Comparison of ENCODE assay signal across 27 mouse cellular contexts in the genomic region with DNA sequence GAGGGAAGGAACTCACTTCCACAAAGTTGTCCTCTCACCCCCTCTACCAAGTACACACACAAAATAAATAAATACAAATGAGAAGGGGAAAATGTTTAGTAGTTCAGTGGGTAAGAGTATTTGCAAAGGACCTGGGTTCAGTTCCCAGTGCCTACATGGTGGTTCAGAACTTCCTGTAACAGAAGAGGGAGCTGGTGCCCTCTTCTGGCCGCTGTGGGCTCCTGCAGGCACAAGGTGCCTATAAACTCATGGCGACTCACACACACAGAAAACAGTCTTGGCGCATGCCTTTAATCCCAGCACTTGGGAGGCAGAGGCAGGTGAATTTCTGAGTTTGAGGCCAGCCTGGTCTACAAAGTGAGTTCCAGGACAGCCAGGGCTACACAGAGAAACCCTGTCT. TPM values are rescaled to one million over a fixed set of nuclear protein-coding genes. Genes with fewer than 3 reads are reported as not detected.
DNase-seq lines count a peak whose midpoint lies in the region; ATAC-seq and TF ChIP-seq lines count a peak whose summit lies in the region.
"Had no signal": no experiment of that assay in that cellular context is flagged by ENCODE, and none has a peak within 500 bp of the region (broad histone marks: within the 10 kb centered on the region; RNA-seq: fewer than 3 reads in every experiment).

No protein-coding gene starts in this region.

- no peak for DNase-seq in forebrain, postnatal 0 days
- no peak for DNase-seq in forebrain, embryonic 14.5 days (ENCODE audit: low spot score)
- no peak for DNase-seq in liver, postnatal 0 days
- DNase-seq in liver (no peak), ES-CJ7 (ENCODE audit: low read depth, low spot score) (peak; percentile 48)
- no peak for DNase-seq in natural killer cell, adult 2 months (ENCODE audit: low spot score in 2 of 2)
- DNase-seq: adrenal gland, postnatal 36 days; cerebellum, adult 11-12 months; cerebellum, postnatal 14 days; gastrocnemius, postnatal 10 days; heart, adult 11 months; heart, postnatal 36 days; kidney, adult 11 months; layer of hippocampus, postnatal 36 days; lung, postnatal 14 days; right cerebral cortex, postnatal 25 days; thymus, postnatal 14 days had no signal

- peaks cover 83% of the 10 kb centered on the region for H3K36me3 ChIP-seq in forebrain, postnatal 0 days (ENCODE audit: insufficient read depth)
- H3K36me3 ChIP-seq in forebrain, embryonic 14.5 days (ENCODE audit: control insufficient read depth, insufficient read depth, low read length) = peaks cover 76% of the 10 kb centered on the region
- peaks cover 18% of the 10 kb centered on the region for H3K36me3 ChIP-seq in liver, postnatal 0 days (replicated peaks; ENCODE audit: insufficient read depth, low read length)
- H3K36me3 ChIP-seq in small intestine, adult 2 months (ENCODE audit: control insufficient read depth, insufficient read depth, low read length) = peaks cover 4% of the 10 kb centered on the region; the same call in 1 of the 2 replicates

- H3K9me3 ChIP-seq in forebrain, postnatal 0 days (ENCODE audit: low read length) = 0 out of 2 replicates have a peak, but pooled peaks cover 4% of the 10 kb centered on the region
- H3K9me3 ChIP-seq in forebrain, embryonic 14.5 days (replicated peaks; ENCODE audit: control insufficient read depth, low read length) = no peaks in the 10 kb centered on the region
- H3K9me3 ChIP-seq in liver, postnatal 0 days (ENCODE audit: low read length) = no peaks in the 10 kb centered on the region
- H3K9me3 ChIP-seq: limb, embryonic 15.5 days had no signal

- no peak overlapping the region for H3K9ac ChIP-seq in forebrain, postnatal 0 days
- no peak overlapping the region for H3K9ac ChIP-seq in forebrain, embryonic 14.5 days (ENCODE audit: low read length)
- no peak overlapping the region for H3K9ac ChIP-seq in liver, postnatal 0 days (replicated peaks)
- H3K9ac ChIP-seq: hindbrain, embryonic 14.5 days; limb, embryonic 15.5 days had no signal

- H3K4me2 ChIP-seq in forebrain, postnatal 0 days (ENCODE audit: low read depth) = no peak overlapping the region
- H3K4me2 ChIP-seq in forebrain, embryonic 14.5 days (ENCODE audit: low read length) = no peak overlapping the region
- H3K4me2 ChIP-seq in liver, postnatal 0 days (ENCODE audit: low read depth, low read length) = no peak overlapping the region
- H3K4me2 ChIP-seq: hindbrain, embryonic 14.5 days; limb, embryonic 15.5 days had no signal

- no peak for TF ChIP-seq EP300 in liver, postnatal 0 days (IDR thresholded peaks at IDR 0.05; ENCODE audit: low read depth)

- no peak overlapping the region for H3K4me3 ChIP-seq in forebrain, postnatal 0 days (ENCODE audit: low read depth, low read length)
- H3K4me3 ChIP-seq in forebrain, embryonic 14.5 days (ENCODE audit: low read depth, low read length) = no peak overlapping the region
- no peak overlapping the region for H3K4me3 ChIP-seq in liver, postnatal 0 days (ENCODE audit: low read depth, low read length)
- H3K4me3 ChIP-seq in small intestine, adult 2 months (ENCODE audit: low read depth, low read length) = no peak overlapping the region
- H3K4me3 ChIP-seq: limb, embryonic 15.5 days had no signal

- H3K27ac ChIP-seq in forebrain, postnatal 0 days (ENCODE audit: low read depth, low read length) = no peak overlapping the region
- no peak overlapping the region for H3K27ac ChIP-seq in forebrain, embryonic 14.5 days (ENCODE audit: low read depth, low read length)
- H3K27ac ChIP-seq in liver, postnatal 0 days (ENCODE audit: low read depth) = no peak overlapping the region
- H3K27ac ChIP-seq in small intestine, adult 2 months (ENCODE audit: insufficient read depth, low read depth, low read length) = no peak overlapping the region
- H3K27ac ChIP-seq: hindbrain, embryonic 14.5 days; limb, embryonic 15.5 days had no signal

- ATAC-seq in forebrain, postnatal 0 days = no peak
- no peak for ATAC-seq in forebrain, embryonic 14.5 days
- ATAC-seq in liver, postnatal 0 days = no peak
- ATAC-seq: Patski had no signal

- H3K4me1 ChIP-seq in forebrain, postnatal 0 days (ENCODE audit: insufficient read depth) = no peaks in the 10 kb centered on the region
- no peaks in the 10 kb centered on the region for H3K4me1 ChIP-seq in forebrain, embryonic 14.5 days (ENCODE audit: control insufficient read depth, insufficient read depth, low read length)
- H3K4me1 ChIP-seq in liver, postnatal 0 days (ENCODE audit: insufficient read depth) = peaks cover 5% of the 10 kb centered on the region; the same call in 1 of the 2 replicates
- peaks cover 16% of the 10 kb centered on the region for H3K4me1 ChIP-seq in small intestine, adult 2 months (ENCODE audit: control insufficient read depth, insufficient read depth, insufficient read length, low read length)
- H3K4me1 ChIP-seq: limb, embryonic 15.5 days had no signal

- peak; percentile 13; the same call in 1 of the 2 replicates for TF ChIP-seq CTCF in forebrain, postnatal 0 days (IDR thresholded peaks at IDR 0.05; ENCODE audit: low read depth)
- peak; percentile 41 for TF ChIP-seq CTCF in liver, postnatal 0 days (IDR thresholded peaks at IDR 0.05; ENCODE audit: low read depth)
- TF ChIP-seq CTCF in small intestine, adult 2 months (IDR thresholded peaks at IDR 0.05; ENCODE audit: extremely low read depth, insufficient read length, insufficient replicate concordance, low read depth, low read length) = peak; percentile 10; the same call in 1 of the 2 replicates

- no peaks in the 10 kb centered on the region for H3K27me3 ChIP-seq in forebrain, postnatal 0 days (ENCODE audit: insufficient read depth, low read length)
- H3K27me3 ChIP-seq in forebrain, embryonic 14.5 days (replicated peaks; ENCODE audit: control insufficient read depth, insufficient read depth, low read length) = no peaks in the 10 kb centered on the region
- no peaks in the 10 kb centered on the region for H3K27me3 ChIP-seq in liver, postnatal 0 days (ENCODE audit: insufficient read depth, low read length)
- H3K27me3 ChIP-seq in small intestine, adult 2 months (ENCODE audit: control insufficient read depth, insufficient read depth, low read length) = no peaks in the 10 kb centered on the region
- H3K27me3 ChIP-seq: limb, embryonic 15.5 days; Patski had no signal

- 96% methylated on average over 3 of the region's 3 CpGs for WGBS in forebrain, postnatal 0 days
- 94% methylated on average over 3 of the region's 3 CpGs for WGBS in forebrain, embryonic 14.5 days
- WGBS in liver, postnatal 0 days (ENCODE audit: insufficient replicate concordance) = 93% methylated on average over 3 of the region's 3 CpGs
- WGBS in small intestine, adult 2 months = 87% methylated on average over 3 of the region's 3 CpGs

- TF ChIP-seq POLR2A in small intestine, adult 2 months (IDR thresholded peaks at IDR 0.05; ENCODE audit: low read depth, low read length) = no peak

RNA-seq across cellular contexts. Expression of a gene that starts 13.0 kb away (rescaled TPM):
- 176 and 191 TPM in 2 replicates for total RNA-seq in forebrain, postnatal 0 days (2014; rRNA removed)
- polyA plus RNA-seq in forebrain, postnatal 0 days (2015; fragmentation: Nextera tagmentation; extraction: Ambion mirVana) = 28.9 and 29.4 TPM in 2 replicates
- polyA plus RNA-seq in forebrain, embryonic 14.5 days (2014; fragmentation: Nextera tagmentation; extraction: Ambion mirVana) = 21.6 and 22.4 TPM in 2 replicates
- polyA plus RNA-seq in liver, postnatal 0 days (2015; fragmentation: Nextera tagmentation; extraction: Ambion mirVana) = 11.9 and 13.1 TPM in 2 replicates
- polyA plus RNA-seq in small intestine, adult 2 months (2012; rRNA removed) = 73.2 and 131 TPM in 2 replicates

RNA-seq across cellular contexts. Expression of a gene that starts 25.3 kb away (rescaled TPM):
- total RNA-seq in forebrain, postnatal 0 days (2014; rRNA removed) = 1.1 TPM in 1 of 2 replicates, not detected in the other
- 0.64 TPM in 1 of 2 replicates, not detected in the other for polyA plus RNA-seq in forebrain, postnatal 0 days (2015; fragmentation: Nextera tagmentation; extraction: Ambion mirVana)
- polyA plus RNA-seq in forebrain, embryonic 14.5 days (2014; fragmentation: Nextera tagmentation; extraction: Ambion mirVana) = 0.65 TPM in 1 of 2 replicates, not detected in the other
- polyA plus RNA-seq in liver, postnatal 0 days (2015; fragmentation: Nextera tagmentation; extraction: Ambion mirVana) = 0.40 and 0.45 TPM in 2 replicates
- polyA plus RNA-seq in small intestine, adult 2 months (2012; rRNA removed) = 0.46 and 1.6 TPM in 2 replicates
- total RNA-seq: gastrocnemius, postnatal 10 days; heart, postnatal 36 days; layer of hippocampus, postnatal 36 days; left cerebral cortex, postnatal 36 days; midbrain, postnatal 0 days had no signal
- polyA plus RNA-seq: forebrain, embryonic 11.5 days; heart, embryonic 14.5 days; kidney, embryonic 16.5 days; stomach, embryonic 16.5 days had no signal

RNA-seq across cellular contexts. Expression of a gene that starts 25.4 kb away (rescaled TPM):
- total RNA-seq in forebrain, postnatal 0 days (2014; rRNA removed) = 8.8 and 10.2 TPM in 2 replicates
- polyA plus RNA-seq in forebrain, postnatal 0 days (2015; fragmentation: Nextera tagmentation; extraction: Ambion mirVana) = 1.3 and 1.4 TPM in 2 replicates
- polyA plus RNA-seq in forebrain, embryonic 14.5 days (2014; fragmentation: Nextera tagmentation; extraction: Ambion mirVana) = 2.2 and 2.4 TPM in 2 replicates
- polyA plus RNA-seq in liver, postnatal 0 days (2015; fragmentation: Nextera tagmentation; extraction: Ambion mirVana) = 0.75 and 0.85 TPM in 2 replicates
- polyA plus RNA-seq in small intestine, adult 2 months (2012; rRNA removed) = 2.6 and 4.7 TPM in 2 replicates

RNA-seq across cellular contexts. Expression of a gene that starts 35.0 kb away (rescaled TPM):
- total RNA-seq in forebrain, postnatal 0 days (2014; rRNA removed) = 13.2 and 15.0 TPM in 2 replicates
- 16.6 and 17.9 TPM in 2 replicates for polyA plus RNA-seq in forebrain, postnatal 0 days (2015; fragmentation: Nextera tagmentation; extraction: Ambion mirVana)
- polyA plus RNA-seq in forebrain, embryonic 14.5 days (2014; fragmentation: Nextera tagmentation; extraction: Ambion mirVana) = 14.8 and 15.2 TPM in 2 replicates
- polyA plus RNA-seq in liver, postnatal 0 days (2015; fragmentation: Nextera tagmentation; extraction: Ambion mirVana) = 64.2 and 68.5 TPM in 2 replicates
- 21.4 and 28.8 TPM in 2 replicates for polyA plus RNA-seq in small intestine, adult 2 months (2012; rRNA removed)
